Mouse (Mus musculus) ES-E14 (cell line): ENCODE results near the gene Tgfbr3. TPM values are rescaled to one million over a fixed set of nuclear protein-coding genes. Genes with fewer than 3 reads are reported as not detected.

Experiments used
- DNase-seq: peaks from one replicate; pipeline ENCODE4 v3.0.0-alpha.2; 2013; ENCODE audit warnings: low read depth, low spot score
- H3K27ac ChIP-seq: 2 replicates; pipeline ENCODE4 v1.5.1; 2012; ENCODE audit warnings: low read depth, mild to moderate bottlenecking, low read length, moderate library complexity, mixed read lengths; ENCODE audit not compliant: poor library complexity, insufficient read depth, severe bottlenecking
- H3K36me3 ChIP-seq: 2 replicates; pipeline ENCODE4 v1.6.1; 2012; ENCODE audit warnings: mild to moderate bottlenecking, low read length, moderate library complexity, mixed read lengths; ENCODE audit not compliant: control insufficient read depth, poor library complexity, insufficient read depth, severe bottlenecking
- H3K4me1 ChIP-seq, 2 experiments: fragments of 150-350 bp in 1 of 2; sonication (generic) in 1 of 2; 2 replicates each; pipeline ENCODE4 v1.6.1; 2012; ENCODE audit warnings: low read length in 2 of 2, mild to moderate bottlenecking in 1 of 2, mixed read lengths in 1 of 2; ENCODE audit not compliant: control insufficient read depth in 2 of 2, insufficient read depth in 2 of 2, poor library complexity in 1 of 2
- H3K4me3 ChIP-seq, 2 experiments: fragments of 150-350 bp in 1 of 2; sonication (generic) in 1 of 2; 2 replicates each; pipeline ENCODE4 v1.5.1; 2012; ENCODE audit warnings: low read length in 2 of 2, low read depth in 1 of 2, mild to moderate bottlenecking in 1 of 2, mixed read lengths in 1 of 2; ENCODE audit not compliant: insufficient read depth in 1 of 2, poor library complexity in 1 of 2, severe bottlenecking in 1 of 2
- H3K9ac ChIP-seq: 2 replicates; pipeline ENCODE4 v1.6.1; 2012; ENCODE audit warnings: low read depth, mild to moderate bottlenecking, low read length, mixed read lengths; ENCODE audit not compliant: poor library complexity, insufficient read depth, severe bottlenecking
- H3K9me3 ChIP-seq: fragments of 150-350 bp; sonication (generic); 2 replicates; pipeline ENCODE4 v1.6.1; 2012; ENCODE audit warnings: low read depth, mild to moderate bottlenecking, low read length; ENCODE audit not compliant: control insufficient read depth, insufficient read depth
- CHD2 ChIP-seq: IDR thresholded peaks from 2 replicates; pipeline ENCODE4 v1.6.1; 2014; ENCODE audit warnings: mild to moderate bottlenecking, low read depth, low read length, inconsistent platforms
- HCFC1 ChIP-seq: IDR thresholded peaks from 2 replicates; pipeline ENCODE4 v1.6.1; 2012; ENCODE audit warnings: low read length, inconsistent platforms, borderline replicate concordance; ENCODE audit not compliant: insufficient read depth
- MAFK ChIP-seq: IDR thresholded peaks from 2 replicates; pipeline ENCODE4 v1.6.1; 2014; ENCODE audit warnings: mild to moderate bottlenecking, low read depth, low read length, inconsistent platforms; ENCODE audit not compliant: insufficient read depth
- ZC3H11A ChIP-seq: IDR thresholded peaks from 2 replicates; pipeline ENCODE4 v1.6.1; 2012; ENCODE audit warnings: low read depth, mild to moderate bottlenecking, inconsistent platforms, low read length, borderline replicate concordance
- ZNF384 ChIP-seq: IDR thresholded peaks from 2 replicates; pipeline ENCODE4 v1.6.1; 2012; ENCODE audit warnings: low read depth, low read length, inconsistent platforms
- in situ Hi-C, 2 experiments: fragments of 600-800 bp; cut with MboI; formaldehyde crosslinking; loops; one replicate each; pipeline ENCODE4 v1.15.1; 2025; ENCODE audit warnings: low sequenced_read_pairs in 2 of 2, inconsistent platforms in 1 of 2; ENCODE audit not compliant: unreplicated experiment in 2 of 2
- total RNA-seq: library from RNA; depleted of rRNA; stranded (reverse); fragments of 300-350 nt; gene quantifications from 2 replicates; pipeline ENCODE4 v1.2.3, GENCODE M21; 2012

Gene Tgfbr3
- total RNA-seq, 1 experiment, result 3.1 TPM

DNA sequence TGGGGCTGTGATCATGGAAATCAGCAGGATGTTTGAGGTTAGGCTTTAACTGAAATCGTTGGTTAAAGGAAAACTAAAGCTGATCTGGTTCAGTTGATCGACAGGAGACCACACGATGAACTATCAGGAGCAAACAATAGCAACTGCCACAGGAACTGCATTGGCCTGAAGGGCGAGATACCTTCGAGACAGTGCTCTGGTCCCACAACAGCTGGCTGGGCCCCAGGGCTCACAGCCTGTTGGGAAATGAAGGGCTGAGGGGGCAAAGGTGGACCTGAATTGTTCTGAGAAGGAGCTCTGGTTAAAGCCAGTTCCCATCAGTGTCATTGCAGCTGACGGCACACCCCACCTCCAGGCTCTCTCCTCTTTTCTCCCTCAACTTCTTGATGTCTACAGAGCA lies 52.5 kb downstream of the Tgfbr3 start:
- no peak overlapping the region for H3K4me3 ChIP-seq
- in situ Hi-C loops, result no loop called here
- H3K36me3 ChIP-seq, result no peaks in the 10 kb centered on the region
- no peak overlapping the region for H3K27ac ChIP-seq
- H3K4me1 ChIP-seq, result no peaks in the 10 kb centered on the region
- TF ChIP-seq HCFC1 (no peak), ZC3H11A (no peak), MAFK (no peak), ZNF384 (no peak), CHD2 (no peak)
- no peak for DNase-seq
- H3K9ac ChIP-seq, result no peak overlapping the region
- H3K9me3 ChIP-seq, result no peaks in the 10 kb centered on the region

DNA sequence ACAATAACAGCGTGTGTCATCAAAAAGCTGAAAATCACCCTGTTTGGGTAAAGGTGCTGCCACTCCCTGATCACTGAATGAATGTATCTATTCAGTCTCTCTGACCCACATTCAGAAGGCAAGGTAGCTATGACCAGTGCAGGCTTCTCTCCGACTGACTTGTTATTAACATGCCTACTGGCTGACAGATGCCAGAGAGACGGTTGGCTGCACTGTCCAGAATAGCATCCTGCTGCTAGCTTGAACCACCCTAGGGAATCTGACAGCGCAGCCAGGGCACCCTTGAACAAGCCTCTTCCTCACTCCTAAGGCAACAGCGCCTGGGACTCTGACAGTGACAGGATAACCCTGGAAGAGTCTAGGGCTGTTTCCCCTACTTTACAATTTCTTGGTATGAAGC lies 53.4 kb downstream of the Tgfbr3 start:
- Histone ChIP-seq H3K4me1 (no peaks in the 10 kb centered on the region), H3K36me3 (no peaks in the 10 kb centered on the region), H3K9ac (no peak overlapping the region), H3K4me3 (no peak overlapping the region), H3K27ac (no peak overlapping the region), H3K9me3 (no peaks in the 10 kb centered on the region)
- no peak for TF ChIP-seq HCFC1
- in situ Hi-C loops, result no loop called here
- DNase-seq, result no peak

DNA sequence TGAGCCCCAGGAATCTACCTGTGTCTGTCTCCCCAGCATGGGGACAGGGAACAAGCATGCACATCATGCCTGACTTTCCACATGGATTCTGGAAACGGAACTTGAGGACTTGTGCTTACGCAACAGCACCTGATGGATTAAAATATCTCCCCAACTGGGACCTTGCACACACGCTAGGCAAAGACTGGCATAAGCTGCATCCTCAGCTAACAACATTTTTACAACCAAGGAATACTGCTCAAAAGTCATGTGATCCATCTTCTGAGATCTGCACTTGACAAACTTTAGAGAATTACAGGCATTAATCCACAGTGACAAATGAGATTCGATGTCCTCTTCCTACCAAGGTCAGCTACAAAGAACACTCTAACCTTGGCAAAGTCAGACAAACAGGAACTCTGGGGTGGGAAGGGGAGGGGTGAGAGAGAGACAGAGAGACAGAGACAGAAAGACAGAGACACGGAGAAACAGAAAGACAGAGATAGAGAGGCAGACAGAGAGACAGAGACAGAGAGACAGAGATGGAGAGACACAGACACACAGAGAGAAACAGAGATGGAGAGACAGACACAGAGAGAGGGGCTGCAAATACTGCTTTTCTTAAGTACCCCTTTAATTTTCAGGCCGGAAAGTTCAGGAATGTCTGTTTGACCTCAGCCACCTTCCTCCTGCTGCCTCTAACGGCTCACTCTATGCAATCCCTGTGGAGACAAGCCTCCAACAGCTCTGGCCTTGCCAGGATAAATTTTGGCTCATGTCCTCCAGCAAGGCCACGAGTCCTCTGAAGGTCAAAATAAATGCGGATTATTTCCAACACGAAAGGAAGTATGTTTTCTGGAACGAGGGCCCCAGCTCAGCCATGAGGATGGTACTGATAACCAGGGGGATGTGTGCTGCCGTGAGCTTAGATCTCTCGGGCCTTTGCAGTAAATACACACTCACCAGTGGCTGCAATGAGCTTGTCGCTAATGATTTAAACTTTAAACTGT lies 55.8 kb downstream of the Tgfbr3 start:
- H3K9ac ChIP-seq, result no peak overlapping the region
- H3K36me3 ChIP-seq, result no peaks in the 10 kb centered on the region
- DNase-seq, result no peak
- no peaks in the 10 kb centered on the region for H3K9me3 ChIP-seq
- no peak overlapping the region for H3K4me3 ChIP-seq
- in situ Hi-C loops, result no loop called here
- TF ChIP-seq CHD2, result no peak
- no peak for TF ChIP-seq ZC3H11A
- no peak for TF ChIP-seq ZNF384
- TF ChIP-seq MAFK, result no peak
- H3K4me1 ChIP-seq, result no peaks in the 10 kb centered on the region
- no peak overlapping the region for H3K27ac ChIP-seq

DNA sequence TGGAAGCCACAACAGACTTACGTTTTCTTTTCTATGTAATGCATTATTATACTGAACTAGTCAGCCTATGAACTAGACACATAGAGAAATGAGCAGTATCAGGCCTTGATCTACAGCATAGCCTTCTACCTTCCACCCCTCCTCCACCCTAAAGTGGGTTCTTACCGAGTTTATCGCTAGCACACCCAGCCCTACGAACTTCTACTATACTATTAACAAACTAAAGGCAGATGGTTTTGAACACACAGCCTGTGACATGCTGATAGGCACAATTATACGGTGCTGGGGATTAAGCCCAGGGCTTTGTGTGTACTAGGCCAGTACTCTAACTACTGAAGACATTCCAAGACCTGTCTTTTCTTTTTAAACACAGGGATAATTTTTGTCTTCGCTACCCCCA lies 59.2 kb downstream of the Tgfbr3 start:
- Histone ChIP-seq H3K36me3 (no peaks in the 10 kb centered on the region), H3K9me3 (no peaks in the 10 kb centered on the region), H3K4me1 (no peaks in the 10 kb centered on the region), H3K4me3 (no peak overlapping the region), H3K9ac (no peak overlapping the region), H3K27ac (no peak overlapping the region)
- TF ChIP-seq CHD2 (no peak), ZC3H11A (no peak), MAFK (no peak), HCFC1 (no peak), ZNF384 (no peak)
- DNase-seq, result no peak
- in situ Hi-C loops, result no loop called here

DNA sequence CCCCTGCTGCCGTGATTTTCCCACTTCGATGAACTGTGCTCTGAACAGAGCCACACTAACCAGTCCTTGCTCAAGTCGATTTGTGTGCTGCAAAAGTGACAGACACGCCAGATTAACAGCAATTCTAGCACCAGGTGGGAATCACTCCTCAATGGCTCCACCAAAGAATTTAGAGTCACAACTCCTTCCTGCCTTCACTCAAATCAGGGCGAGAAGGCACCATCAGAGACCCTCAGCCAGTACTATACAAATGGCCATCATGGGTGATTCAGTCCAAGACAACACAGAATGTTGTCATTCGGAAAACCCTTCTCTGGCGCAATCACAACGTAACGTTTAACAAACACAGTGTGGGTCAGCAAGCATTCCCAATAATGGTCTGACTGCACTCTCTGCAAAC lies 60.4 kb downstream of the Tgfbr3 start:
- in situ Hi-C loops, result no loop called here
- Histone ChIP-seq H3K9ac (no peak overlapping the region), H3K4me3 (no peak overlapping the region), H3K4me1 (no peaks in the 10 kb centered on the region), H3K27ac (no peak overlapping the region), H3K36me3 (no peaks in the 10 kb centered on the region), H3K9me3 (no peaks in the 10 kb centered on the region)
- TF ChIP-seq ZC3H11A, result no peak
- TF ChIP-seq MAFK, result no peak
- no peak for TF ChIP-seq HCFC1
- no peak for DNase-seq
